Mouse (Mus musculus): ENCODE data around the gene Trim2. TPM values are rescaled to one million over a fixed set of nuclear protein-coding genes. Genes with fewer than 3 reads are reported as not detected.

Trim2 gene
- polyA plus RNA-seq, 1 experiment from 2014 or later: 177 TPM

DNA sequence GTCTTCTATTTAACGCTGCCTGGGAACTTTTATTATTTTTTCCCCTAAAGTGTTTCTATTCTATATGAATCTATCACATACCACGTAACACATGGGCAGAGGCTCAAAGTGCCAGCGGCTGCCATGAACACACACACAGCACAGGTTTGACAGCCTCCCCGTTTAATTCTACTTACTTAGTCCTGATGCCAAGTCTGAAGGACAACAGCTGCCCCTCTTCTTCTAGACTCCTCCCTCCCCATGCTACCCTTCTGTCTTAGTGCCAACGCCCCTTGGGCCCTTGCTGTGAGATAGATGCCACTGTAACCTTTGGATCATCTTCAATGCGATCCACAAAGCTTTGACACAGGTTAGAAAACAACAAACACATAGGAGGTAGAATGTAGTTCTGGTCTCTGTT, 44.8 kb downstream of the Trim2 start:
- no peaks in the 10 kb centered on the region for H3K9me3 ChIP-seq
- H3K4me2 ChIP-seq (replicated peaks): no peak overlapping the region
- ATAC-seq: no peak
- no peak overlapping the region for H3K27ac ChIP-seq
- H3K9ac ChIP-seq (replicated peaks): no peak overlapping the region
- H3K4me1 ChIP-seq (replicated peaks): peaks cover 88% of the 10 kb centered on the region
- no peak overlapping the region for H3K4me3 ChIP-seq (replicated peaks)
- H3K27me3 ChIP-seq: no peaks in the 10 kb centered on the region
- H3K36me3 ChIP-seq: no peaks in the 10 kb centered on the region
- 88% methylated on average over 6 of the region's 6 CpGs for WGBS

DNA sequence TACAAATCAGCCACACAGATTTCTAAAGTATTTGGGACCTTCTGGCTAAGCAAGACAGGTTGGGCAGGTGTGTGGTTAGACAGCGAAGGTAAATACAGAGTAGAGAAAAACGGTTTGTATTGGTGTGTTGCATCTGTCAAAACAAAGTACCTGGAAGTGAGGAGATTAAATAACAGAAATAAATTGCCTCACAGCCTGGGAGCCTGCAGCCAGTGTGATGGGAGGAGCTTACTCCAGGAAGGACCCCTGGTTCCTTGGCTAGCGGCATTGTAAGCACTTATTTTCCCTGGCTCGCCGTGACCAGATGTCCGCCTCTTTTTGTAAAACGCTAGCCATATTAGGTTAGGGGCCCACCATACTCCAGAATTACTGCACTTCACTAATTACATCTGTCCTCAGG, 45.8 kb downstream of the Trim2 start:
- Histone ChIP-seq H3K4me1 (replicated peaks) (peaks cover 83% of the 10 kb centered on the region), H3K27me3 (no peaks in the 10 kb centered on the region), H3K27ac (peak overlapping the region; percentile 96), H3K9me3 (no peaks in the 10 kb centered on the region), H3K9ac (replicated peaks) (no peak overlapping the region), H3K4me2 (replicated peaks) (peak overlapping the region; percentile 92), H3K4me3 (replicated peaks) (no peak overlapping the region), H3K36me3 (no peaks in the 10 kb centered on the region)
- WGBS: 24% methylated on average over 7 of the region's 7 CpGs
- ATAC-seq: no peak

DNA sequence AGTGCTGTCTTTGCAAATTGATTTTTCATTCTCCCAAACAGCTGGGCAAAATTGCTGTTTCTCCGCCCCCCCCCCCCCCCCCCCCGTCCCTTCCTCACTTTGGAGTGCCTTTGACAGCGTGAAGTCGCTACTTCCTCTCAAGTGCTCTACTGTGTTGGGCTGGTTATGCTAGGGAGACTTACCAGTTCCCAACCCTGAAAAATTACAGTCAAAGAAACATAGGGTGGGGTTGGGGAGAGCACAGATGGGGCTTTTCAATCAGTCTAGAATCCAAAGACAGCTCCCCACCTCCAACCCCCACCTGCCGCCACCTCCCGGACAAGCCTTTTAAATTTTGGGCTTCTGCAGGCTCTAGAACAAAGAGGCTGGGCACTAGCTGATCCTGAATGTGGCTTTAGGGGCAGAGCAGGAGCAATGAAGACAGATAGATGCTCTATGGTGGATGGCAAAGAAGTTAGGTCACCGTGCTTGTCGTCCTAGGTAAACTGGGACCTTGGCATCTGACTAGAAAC, 46.6 kb downstream of the Trim2 start:
- WGBS: 2% methylated on average over 8 of the region's 8 CpGs

DNA sequence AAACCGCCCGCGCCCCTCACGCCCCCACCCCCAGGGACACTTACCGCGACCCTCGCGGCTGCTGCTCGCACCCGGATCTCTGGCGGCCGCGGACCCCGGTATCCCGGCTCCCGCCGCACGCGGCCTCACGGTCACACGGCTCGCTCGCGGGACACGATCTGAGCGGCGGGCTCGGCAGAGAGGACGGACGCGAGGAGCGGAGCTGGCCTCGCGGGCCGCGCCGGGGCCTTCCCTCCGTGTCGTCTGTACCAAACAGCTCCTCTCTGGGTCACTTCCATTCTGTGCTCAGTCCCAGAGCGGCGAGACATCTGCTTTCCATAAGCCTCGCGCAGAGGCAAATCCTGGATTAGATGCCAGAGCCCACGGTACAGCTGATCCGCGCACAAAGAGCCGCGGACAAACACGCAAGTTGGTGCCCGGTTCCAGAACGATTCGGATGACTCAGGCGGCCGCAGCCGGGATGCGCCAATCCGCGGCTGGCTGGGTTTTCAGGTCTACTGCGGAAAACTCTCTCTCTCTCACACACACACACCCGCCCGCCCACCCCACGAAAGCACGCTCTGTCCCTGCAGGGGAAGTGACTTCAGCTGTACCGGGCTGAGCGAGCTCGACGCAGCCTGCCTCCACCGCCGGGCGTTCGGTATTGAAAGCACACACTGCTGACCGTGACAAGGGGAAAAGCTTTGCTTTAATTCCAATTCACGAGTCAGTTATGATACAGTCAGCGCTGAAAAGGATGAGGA, 47.2 kb downstream of the Trim2 start:
- peak overlapping the region; percentile 79 for H3K4me3 ChIP-seq (replicated peaks)
- H3K4me1 ChIP-seq (replicated peaks): peaks cover 79% of the 10 kb centered on the region

More for the DNA sequence above, 46.6 kb downstream of the Trim2 start:
- Histone ChIP-seq H3K9me3 (no peaks in the 10 kb centered on the region), H3K4me3 (replicated peaks) (peak overlapping the region; percentile 79), H3K9ac (replicated peaks) (peak overlapping the region; percentile 95), H3K27ac (peak overlapping the region; percentile 96), H3K27me3 (no peaks in the 10 kb centered on the region), H3K4me1 (replicated peaks) (peaks cover 79% of the 10 kb centered on the region), H3K36me3 (no peaks in the 10 kb centered on the region), H3K4me2 (replicated peaks) (peak overlapping the region; percentile 92)
- peak; percentile 71 for ATAC-seq

DNA sequence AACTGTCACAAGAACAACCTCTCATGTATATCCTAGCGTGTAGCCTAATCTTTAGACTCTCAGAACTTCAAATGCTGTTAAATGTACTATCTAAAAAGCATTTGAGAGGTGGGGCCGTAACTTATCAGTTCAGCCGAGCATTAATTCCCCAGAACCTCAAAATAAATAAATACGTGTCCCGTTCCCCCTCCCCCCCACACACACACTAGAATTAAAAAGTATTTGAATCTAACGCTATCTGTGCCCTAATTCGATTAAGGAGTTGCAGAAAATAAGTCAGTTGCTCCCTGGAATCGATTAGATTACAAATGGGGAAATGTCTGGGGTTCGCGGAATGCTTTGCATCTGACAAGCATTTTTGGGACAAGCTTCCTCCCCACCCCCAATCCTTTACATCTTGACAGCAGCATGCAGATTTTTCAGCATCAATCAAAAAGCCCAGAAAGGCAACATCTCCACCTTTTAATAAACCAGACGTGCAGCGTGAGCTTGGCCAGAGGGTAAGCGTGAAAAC, 48.1 kb downstream of the Trim2 start:
- Histone ChIP-seq H3K4me1 (replicated peaks) (peaks cover 79% of the 10 kb centered on the region), H3K9me3 (no peaks in the 10 kb centered on the region), H3K27me3 (no peaks in the 10 kb centered on the region), H3K36me3 (no peaks in the 10 kb centered on the region), H3K9ac (replicated peaks) (peak overlapping the region; percentile 95), H3K27ac (peak overlapping the region; percentile 96), H3K4me3 (replicated peaks) (peak overlapping the region; percentile 79), H3K4me2 (replicated peaks) (peak overlapping the region; percentile 92)
- ATAC-seq: no peak
- 7% methylated on average over 13 of the region's 13 CpGs for WGBS

More for the DNA sequence above, 47.2 kb downstream of the Trim2 start:
- WGBS: under 1% methylated on average over 74 of the region's 74 CpGs
- H3K27me3 ChIP-seq: no peaks in the 10 kb centered on the region
- peak overlapping the region; percentile 95 for H3K9ac ChIP-seq (replicated peaks)
- peak; percentile 86 for ATAC-seq
- peak overlapping the region; percentile 96 for H3K27ac ChIP-seq
- no peaks in the 10 kb centered on the region for H3K36me3 ChIP-seq
- peak overlapping the region; percentile 92 for H3K4me2 ChIP-seq (replicated peaks)
- no peaks in the 10 kb centered on the region for H3K9me3 ChIP-seq

DNA sequence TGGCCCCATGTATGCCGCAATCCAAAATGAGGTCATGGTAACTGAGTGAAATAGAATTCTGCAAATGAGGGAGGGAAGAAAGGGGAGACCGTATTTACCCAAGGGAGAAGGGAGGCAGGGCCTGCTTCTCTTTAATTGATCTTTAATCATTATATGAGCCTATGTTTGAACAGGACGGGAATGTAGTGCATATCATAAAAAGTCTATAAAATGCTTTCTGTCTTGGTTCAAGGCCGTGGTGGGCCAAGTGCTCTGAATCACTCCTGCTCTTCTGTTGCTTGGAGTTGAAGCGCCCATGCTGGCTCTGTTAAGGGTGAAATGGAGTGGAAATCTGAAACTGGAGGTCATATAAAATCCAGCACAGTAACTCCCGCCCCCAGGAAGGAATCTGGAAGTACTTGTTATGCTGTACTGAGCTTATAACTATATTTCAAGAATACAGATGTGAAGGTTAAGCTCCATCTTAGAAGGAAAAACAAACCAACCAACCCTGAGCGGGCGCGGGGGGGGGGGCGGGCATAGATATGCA, 48.6 kb downstream of the Trim2 start:
- Histone ChIP-seq H3K9me3 (no peaks in the 10 kb centered on the region), H3K4me3 (replicated peaks) (peak overlapping the region; percentile 79), H3K27ac (no peak overlapping the region), H3K36me3 (no peaks in the 10 kb centered on the region), H3K27me3 (no peaks in the 10 kb centered on the region), H3K4me2 (replicated peaks) (peak overlapping the region; percentile 92), H3K4me1 (replicated peaks) (peaks cover 79% of the 10 kb centered on the region), H3K9ac (replicated peaks) (peak overlapping the region; percentile 95)
- WGBS: 25% methylated on average over 10 of the region's 10 CpGs
- ATAC-seq: no peak

DNA sequence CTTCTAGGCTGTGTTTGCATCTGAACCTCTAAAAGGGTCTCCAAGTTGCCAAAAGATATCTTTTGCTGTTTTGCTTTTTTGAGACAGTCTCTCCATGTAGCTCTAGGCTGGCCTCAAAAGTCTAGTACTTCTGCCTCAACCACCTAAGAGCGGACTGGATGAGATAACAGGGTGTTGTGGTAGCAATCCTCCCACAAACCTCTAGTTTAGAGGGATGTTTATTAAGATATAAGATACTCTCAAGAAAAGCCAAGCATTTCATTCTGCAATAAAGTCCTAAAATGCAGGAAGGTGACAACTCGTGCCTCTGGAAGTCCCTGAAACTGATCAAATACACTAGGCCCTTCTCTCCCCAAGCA, 52.2 kb downstream of the Trim2 start:
- 94% methylated on average over 2 of the region's 2 CpGs for WGBS
- Histone ChIP-seq H3K27me3 (no peaks in the 10 kb centered on the region), H3K9me3 (no peaks in the 10 kb centered on the region), H3K9ac (replicated peaks) (no peak overlapping the region), H3K4me3 (replicated peaks) (no peak overlapping the region), H3K27ac (peak overlapping the region; percentile 87), H3K4me1 (replicated peaks) (peaks cover 59% of the 10 kb centered on the region), H3K4me2 (replicated peaks) (peak overlapping the region; percentile 6; the same call in 1 of the 2 replicates), H3K36me3 (peaks cover 7% of the 10 kb centered on the region; the same call in 1 of the 2 replicates)
- ATAC-seq: no peak

DNA sequence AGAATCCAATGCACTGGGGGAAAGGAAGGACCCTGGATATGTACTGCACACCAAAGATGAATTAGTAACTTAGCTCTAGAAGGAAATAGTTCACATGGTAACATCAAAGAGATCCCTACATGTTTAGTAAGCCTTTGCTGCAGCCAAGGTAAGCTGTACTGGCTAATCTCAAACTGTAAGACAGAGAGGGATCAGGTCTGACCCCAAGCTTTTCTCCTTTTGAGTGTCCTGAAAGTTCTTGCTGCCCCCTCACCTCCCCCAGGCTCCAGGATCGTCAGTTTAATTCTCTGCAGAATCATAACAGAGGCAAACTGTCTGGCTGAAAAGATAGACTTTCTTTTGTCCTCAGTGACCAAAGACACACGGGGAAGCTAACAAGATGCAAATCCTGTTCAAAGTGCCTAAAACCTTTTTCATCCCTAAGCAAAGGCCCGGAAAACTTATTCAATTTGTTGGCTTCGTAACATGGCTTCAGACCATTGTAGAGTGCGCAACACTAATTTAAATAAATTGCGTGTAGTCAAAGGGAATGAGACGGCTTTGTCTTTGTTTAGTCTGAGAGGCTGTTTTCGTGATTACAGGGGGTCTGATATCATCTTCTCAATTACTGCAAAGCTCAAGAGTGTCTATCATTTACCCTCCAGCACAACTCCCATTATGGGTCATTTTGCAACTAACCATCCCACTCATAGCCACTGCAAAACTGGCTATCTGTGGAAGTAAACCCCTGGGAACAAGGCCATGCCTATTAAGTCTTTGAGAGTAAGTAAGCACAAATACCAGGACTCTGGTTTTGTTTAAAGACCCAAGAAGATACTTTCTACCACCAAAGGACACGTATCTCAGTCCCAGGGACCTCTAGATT, 52.8 kb downstream of the Trim2 start:
- Histone ChIP-seq H3K9ac (replicated peaks) (no peak overlapping the region), H3K36me3 (peaks cover 7% of the 10 kb centered on the region; the same call in 1 of the 2 replicates), H3K27me3 (no peaks in the 10 kb centered on the region), H3K27ac (peak overlapping the region; percentile 87), H3K4me1 (replicated peaks) (peaks cover 56% of the 10 kb centered on the region), H3K9me3 (no peaks in the 10 kb centered on the region), H3K4me3 (replicated peaks) (no peak overlapping the region), H3K4me2 (replicated peaks) (peak overlapping the region; percentile 6; the same call in 1 of the 2 replicates)
- ATAC-seq: peak; percentile 55
- WGBS: 13% methylated on average over 9 of the region's 9 CpGs

DNA sequence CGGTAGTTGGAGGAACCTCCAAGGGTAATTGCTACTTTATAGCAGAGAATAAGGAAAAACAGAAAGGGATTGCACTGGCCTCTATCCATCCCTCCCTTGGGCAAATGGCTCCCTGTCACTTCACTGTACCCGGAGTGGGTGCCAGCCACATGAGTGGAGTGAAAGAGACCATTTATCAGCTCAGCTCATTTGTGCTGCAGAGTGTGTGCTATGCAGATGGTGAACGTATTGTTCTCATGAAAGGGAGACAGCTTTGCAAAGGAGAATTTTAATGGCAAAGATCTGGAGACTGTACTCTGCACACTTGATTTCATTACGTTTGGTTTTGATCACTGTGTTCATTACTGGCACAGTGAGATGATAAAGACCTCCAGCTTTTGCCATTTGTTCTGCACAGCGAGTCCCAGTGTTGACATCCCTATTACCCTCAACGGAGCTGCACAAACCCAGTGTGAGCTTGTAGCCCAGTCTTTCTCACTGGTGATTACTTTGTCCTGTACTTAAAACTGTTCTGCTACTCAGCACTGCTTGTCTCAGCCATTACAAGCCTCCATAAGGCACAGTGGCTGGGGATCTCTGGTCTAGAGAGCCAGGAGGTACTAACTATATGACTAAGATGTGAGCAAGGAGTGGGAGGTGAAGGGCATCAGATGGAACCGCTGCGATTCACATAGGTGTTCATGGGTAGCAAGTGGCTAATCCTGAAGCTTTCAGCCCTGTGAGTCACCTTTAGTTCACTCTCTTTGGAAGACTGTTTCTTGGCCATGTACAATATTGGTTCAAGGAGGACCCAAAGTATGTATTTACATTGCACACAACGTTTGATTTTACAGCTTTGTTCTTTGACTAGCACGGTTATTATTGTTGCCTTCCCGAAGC, 53.7 kb downstream of the Trim2 start:
- Histone ChIP-seq H3K9me3 (no peaks in the 10 kb centered on the region), H3K4me1 (replicated peaks) (peaks cover 55% of the 10 kb centered on the region), H3K27ac (peak overlapping the region; percentile 87), H3K4me2 (replicated peaks) (peak overlapping the region; percentile 6; the same call in 1 of the 2 replicates), H3K9ac (replicated peaks) (no peak overlapping the region; the same call in 1 of the 2 replicates), H3K36me3 (peaks cover 7% of the 10 kb centered on the region; the same call in 1 of the 2 replicates), H3K4me3 (replicated peaks) (no peak overlapping the region), H3K27me3 (no peaks in the 10 kb centered on the region)
- WGBS: 36% methylated on average over 11 of the region's 11 CpGs
- ATAC-seq: peak; percentile 84

DNA sequence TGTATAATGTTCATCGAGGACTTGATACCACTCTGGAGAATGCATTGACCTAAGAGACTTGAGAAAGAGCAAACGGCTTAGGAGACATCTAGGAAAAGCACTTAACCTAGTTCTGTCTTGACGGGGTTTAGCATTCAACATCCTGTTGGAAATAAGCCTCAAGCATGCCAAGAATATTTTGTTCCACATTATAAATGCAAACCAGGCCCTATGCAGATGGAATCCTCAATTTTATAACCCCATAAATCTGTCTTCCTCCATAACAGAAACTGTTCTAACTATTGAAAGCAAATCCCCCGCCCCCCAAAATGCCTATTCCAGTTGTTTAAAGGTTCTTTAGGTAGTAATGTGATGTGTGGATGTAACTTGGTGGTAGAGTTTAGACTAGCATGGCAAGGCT, 55.0 kb downstream of the Trim2 start:
- H3K27me3 ChIP-seq: no peaks in the 10 kb centered on the region
- no peak overlapping the region for H3K9ac ChIP-seq (replicated peaks)
- no peak overlapping the region for H3K4me3 ChIP-seq (replicated peaks)
- H3K4me1 ChIP-seq (replicated peaks): peaks cover 58% of the 10 kb centered on the region
- WGBS: 83% methylated on average over 4 of the region's 4 CpGs
- ATAC-seq: no peak
- H3K36me3 ChIP-seq: peaks cover 7% of the 10 kb centered on the region; the same call in 1 of the 2 replicates
- H3K4me2 ChIP-seq (replicated peaks): no peak overlapping the region
- no peaks in the 10 kb centered on the region for H3K9me3 ChIP-seq
- H3K27ac ChIP-seq: no peak overlapping the region

DNA sequence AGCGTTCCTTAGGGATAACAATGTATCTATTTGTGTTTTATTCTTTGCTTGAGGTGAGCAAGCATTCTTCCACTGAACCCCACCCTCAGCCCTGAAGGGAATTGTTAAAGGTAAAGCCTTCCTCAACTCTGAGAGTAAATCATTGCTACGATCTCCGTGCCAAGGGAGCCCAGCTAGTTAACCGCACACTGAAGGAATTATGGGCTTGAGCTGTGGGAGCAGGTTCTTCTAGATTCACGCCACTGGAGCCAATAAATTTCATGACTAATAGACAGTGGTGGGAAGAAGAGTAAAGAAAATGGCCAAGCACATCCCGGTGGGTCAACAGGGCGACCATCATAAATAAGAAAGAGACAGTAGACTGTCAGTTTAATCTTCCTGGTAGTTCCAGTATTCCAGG, 56.4 kb downstream of the Trim2 start:
- H3K27me3 ChIP-seq: no peaks in the 10 kb centered on the region
- no peak overlapping the region for H3K4me3 ChIP-seq (replicated peaks)
- H3K27ac ChIP-seq: no peak overlapping the region
- no peak overlapping the region for H3K4me2 ChIP-seq (replicated peaks)
- peaks cover 7% of the 10 kb centered on the region; the same call in 1 of the 2 replicates for H3K36me3 ChIP-seq
- peaks cover 59% of the 10 kb centered on the region for H3K4me1 ChIP-seq (replicated peaks)
- no peak for ATAC-seq
- no peaks in the 10 kb centered on the region for H3K9me3 ChIP-seq
- WGBS: 95% methylated on average over 7 of the region's 7 CpGs
- no peak overlapping the region for H3K9ac ChIP-seq (replicated peaks)

Measured in midbrain, embryonic 13.5 days (tissue).